Mouse (Mus musculus) neural tube, embryonic 11.5 days (tissue): ENCODE results near the gene Syt10. TPM values are rescaled to one million over a fixed set of nuclear protein-coding genes. Genes with fewer than 3 reads are reported as not detected.

ENCODE experiments used
- microRNA-seq: library from miRNA; unstranded; fragments of <30 nt; microRNA quantifications from one replicate; pipeline ENCODE4, GENCODE M21; 2016
- polyA plus RNA-seq: library from polyadenylated mRNA; unstranded; fragments of >200 nt; fragmentation: Nextera tagmentation; extraction: Ambion mirVana; gene quantifications from 2 replicates; pipeline ENCODE4 v1.2.1, GENCODE M21; 2014

Gene Syt10
- polyA plus RNA-seq, 1 experiment from 2014 or later, result 0.12 TPM

Small RNA genes within 50 kb of the gene (microRNA-seq; reads per million reads assigned to microRNA genes)
- not detected for gene Gm24643

Other genes starting within 250 kb of the Syt10 start
- gene Rabl2, start 249.9 kb downstream of the Syt10 start, polyA plus RNA-seq, result 96.7 and 104 TPM in 2 replicates